Mouse (Mus musculus): Measurements from ENCODE around the gene Rims4.

Gene Rims4

DNA sequence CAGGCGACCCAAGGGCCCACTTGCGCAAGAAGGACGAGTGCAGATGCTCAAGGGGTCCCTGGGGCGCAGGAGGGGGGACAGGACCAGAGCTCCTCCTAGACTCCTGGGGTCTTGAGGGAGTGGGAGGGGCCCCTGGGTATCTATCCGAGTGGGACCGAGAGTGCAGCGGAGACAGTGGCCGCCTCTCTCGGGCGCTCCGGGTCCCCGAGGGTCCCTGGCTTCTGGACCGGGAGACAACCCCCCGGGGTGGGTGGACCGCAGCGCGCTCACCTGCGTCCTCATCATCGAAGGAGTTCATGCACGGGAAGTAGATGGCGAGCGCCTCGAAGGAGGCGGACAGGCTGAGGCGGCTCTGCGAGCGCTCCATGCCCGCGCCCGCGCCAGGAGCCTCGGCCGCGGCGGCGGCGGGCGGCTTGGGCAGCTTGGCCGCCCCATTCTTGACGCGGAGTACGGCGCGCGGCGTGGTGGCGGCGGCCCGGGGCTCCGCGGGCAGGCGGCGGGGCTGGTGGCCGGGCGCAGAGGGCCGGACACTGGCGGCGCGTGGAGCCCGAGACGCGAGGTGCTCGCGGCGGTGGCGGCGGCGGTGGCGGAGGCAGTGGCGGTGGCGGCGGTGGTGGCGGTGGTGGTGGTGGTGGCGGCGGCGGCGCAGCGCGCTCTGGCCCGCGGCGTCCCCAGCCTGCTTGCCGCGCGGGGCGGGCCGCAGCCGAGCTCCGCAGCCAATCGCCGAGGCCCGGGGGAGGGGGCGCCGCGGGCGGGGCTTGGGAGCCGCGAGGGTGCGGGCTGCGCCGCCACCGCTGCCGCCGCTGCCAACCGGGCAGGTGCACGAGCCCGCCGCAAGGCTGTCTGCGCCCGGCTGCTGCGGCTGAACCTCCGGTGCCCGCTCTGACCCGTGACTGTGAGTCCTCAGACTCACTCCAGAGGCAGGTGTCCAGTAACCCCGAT lies at the start of gene Rims4:
TSS of gene Rims4 (minus strand) at position 367 of the 942 bp plus-strand sequence.
- DNase-seq: no peak

DNA sequence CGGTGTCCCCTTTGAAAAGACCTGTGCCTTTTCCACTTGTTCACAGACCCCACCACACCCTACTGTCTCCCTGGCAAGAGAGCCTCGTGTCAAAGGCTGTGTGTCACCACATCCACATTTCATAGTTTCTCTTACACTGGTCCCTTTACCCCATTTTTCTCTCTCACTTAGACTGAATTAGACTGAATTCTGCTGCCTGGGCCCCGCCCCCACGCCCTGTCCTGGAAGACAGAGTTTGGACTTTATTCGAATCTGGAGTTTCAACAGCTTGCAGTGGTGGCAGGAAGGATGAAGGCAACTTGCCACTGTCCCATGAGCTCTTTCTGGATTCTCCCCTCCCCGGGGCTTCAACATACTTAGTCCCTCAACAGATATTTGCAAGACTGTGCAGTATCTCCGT lies 47.2 kb upstream of the Rims4 start:
- peak; percentile 31 for DNase-seq

DNA sequence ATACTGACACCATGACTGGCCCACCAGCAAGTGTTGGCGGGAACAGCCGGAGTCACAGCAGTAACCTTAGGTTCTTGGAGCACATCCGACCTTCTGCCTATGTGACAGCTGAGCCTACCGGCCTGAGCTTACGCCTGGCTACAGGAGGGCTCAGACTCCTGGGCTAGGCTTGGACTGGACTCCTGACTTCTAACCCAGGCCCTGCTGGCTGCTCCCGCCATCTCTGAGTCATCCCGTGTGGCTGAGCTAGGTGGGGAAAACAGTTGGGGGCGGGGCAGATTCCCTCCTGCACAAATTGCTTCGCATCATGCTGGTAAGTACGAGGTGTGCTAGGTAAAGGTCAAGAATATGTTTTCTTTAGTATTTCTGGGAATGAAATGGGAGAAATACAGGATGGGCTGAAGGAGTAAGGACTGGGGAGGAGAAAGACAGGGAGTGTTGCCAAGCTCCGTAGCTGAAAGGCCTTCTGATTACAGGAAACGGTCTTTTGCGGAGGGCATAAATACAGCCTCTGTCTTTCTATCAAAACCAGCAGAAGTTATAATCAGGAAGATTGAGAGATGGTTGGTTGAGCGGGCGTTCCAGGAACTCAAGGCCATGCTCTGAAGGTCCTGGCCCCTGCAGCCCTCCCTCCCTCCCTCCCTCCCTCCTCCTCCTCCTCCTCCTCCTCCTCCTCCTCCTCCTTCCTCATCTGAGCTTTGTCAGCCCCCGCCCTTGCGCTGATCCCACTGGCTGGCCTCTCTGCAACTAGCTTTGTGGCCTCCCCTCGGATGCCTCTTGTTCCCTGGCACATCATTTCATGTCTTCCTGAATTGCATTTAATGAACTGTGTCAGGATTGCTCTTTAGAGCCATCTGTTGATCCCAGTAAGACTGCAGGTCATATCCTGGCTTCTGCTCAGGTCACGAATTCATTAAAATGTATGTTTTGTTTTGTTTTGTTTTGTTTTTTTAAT lies 46.4 kb upstream of the Rims4 start:
- peak; percentile 55 for DNase-seq

DNA sequence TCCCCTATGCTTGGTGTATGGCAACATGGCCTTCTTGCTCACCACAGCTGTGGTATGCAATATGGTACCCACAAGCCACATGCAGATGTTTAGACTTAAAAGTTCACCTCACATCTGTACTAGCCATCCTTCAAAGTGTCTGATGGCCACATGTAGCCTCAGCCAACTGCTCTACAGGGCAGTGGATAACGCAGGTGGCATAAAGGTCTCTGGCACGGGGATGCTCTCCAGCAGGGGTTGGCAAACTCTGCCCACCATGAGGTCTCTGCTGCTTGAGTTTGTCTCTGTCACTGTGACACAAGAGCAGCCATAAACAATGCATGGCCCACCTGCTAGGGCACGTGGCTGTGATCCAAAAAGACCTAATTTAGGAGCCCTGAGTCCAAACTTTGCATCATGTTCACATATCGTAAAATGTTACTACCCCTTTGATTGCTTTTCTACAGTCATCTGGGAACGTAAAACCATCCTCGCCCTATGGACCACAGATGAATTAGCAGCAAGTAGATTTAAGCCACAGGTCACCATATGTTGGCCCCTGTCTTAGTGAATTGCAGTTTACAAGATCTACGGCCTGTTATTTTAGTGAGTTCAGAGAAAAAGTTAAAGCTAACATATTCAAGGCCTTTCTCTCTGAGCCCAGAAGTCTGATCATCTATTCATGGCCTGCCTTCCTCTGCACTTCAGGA lies 35.3 kb upstream of the Rims4 start:
- DNase-seq: no peak

DNA sequence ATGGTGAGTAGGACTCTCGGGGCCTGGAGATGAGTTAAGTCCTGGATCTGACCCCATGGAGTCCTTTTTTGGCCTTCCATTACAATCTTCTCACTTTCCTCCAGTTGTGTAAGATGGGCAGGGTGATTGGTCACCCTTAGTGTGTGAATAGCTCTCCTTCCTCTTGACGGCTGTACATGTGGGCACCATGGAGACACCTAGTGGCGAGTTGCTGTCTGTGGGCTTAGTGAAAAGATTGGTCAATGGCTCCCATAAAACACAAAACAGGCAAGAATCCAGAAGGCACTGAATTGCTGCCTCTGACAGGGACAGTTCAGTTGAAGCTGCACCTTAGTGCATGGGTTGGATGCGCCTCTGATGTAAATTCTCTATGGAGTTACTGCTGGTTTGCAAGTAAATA lies 33.3 kb upstream of the Rims4 start:
- DNase-seq: peak; percentile 83

DNA sequence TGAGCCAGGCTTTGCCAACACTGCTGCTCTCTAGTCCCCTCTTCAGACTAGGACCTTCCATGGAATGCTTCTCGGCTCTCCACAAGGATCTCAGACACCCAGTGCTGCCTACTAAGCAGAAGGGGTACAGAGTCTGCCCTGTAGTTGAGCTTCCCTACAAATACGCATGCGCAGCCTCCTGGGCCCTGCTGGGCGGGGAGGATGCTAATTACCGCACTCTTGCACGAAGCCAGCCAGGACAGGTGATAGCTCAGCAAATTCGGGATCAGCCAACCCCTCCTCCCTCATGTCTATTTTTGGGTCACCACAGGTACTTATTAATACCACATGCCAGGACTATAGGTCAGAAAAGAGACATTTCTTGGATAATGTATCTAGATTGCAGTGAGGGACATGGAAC lies 29.5 kb upstream of the Rims4 start:
- DNase-seq: no peak

DNA sequence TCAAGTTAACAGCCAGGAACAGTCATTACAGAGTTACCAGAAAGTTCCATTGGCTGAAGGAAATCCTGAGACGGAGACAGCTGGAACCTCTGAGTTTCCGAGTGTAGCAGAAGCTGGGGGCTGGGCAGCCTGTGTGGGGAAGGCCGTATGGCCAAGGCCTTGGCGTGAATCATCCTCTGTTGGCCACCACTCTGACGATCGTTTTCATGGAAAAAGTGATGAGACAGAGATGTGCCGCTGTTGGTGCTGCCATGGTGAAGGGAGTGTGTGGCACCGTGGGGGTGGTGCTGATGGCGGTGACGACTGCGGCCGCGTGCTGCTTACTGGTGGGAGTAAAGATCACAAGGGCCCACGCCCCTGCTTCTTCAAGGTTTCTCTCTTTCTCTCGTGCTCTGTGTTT lies 27.7 kb upstream of the Rims4 start:
- DNase-seq: peak; percentile 14

DNA sequence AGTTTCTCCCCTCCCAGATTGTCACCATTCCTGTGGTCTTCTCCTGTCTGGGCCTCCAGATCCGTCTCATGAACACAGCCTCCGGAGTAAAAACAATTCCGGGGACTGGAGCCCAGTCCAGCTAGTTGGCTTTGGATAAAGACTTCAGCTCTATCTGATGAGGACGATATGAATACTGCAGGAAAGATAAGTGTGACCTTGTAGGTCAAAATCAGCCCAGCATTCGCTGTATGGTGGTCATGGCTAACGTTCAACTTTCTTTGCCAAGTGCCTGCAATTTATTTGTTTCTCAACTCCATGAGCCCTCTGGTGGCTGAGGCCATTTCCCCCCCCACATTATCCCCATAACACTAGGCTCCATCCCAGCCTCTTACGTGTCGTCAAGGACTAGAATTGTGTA lies 26.0 kb upstream of the Rims4 start:
- no peak for DNase-seq

DNA sequence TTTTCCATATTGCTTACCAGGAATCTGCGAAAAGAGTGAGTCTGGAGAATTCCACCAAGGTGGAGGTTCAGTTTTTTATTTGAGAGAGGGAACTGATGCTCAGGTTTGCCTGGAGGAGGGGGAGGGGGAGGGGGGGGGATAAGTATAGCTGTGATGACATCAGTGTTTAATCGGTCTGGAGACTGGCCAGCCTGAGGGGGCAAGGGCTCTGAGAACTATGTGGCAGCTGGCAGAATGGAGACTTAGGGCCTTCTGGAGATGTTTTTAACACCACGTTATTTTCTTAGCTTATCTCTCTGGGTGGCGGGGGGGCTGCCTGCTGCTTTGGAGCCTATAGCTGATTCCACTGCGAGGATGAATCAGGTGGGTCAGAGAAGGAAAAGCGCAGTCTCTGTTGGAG lies 24.6 kb upstream of the Rims4 start:
- no peak for DNase-seq

DNA sequence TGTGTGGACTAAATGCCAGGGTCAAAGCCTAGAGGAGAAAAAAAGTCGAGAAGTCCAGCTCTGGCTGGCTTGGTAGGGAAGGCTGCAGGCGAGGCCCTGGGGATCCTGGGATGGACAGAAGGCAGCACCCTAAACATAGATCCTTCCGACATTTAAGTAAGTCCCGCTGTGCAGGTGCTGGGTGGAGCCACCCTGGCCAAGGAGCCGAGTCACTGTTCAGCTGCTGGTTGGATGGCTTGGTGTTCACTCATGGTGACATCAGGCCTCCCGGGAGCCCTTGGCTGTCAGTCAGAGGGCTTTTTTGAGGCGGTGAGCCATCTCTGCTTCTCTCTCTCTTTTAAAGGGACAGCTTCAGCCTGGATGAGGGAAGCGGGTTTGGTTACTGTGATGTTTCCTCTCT lies 21.0 kb upstream of the Rims4 start:
- DNase-seq: no peak

DNA sequence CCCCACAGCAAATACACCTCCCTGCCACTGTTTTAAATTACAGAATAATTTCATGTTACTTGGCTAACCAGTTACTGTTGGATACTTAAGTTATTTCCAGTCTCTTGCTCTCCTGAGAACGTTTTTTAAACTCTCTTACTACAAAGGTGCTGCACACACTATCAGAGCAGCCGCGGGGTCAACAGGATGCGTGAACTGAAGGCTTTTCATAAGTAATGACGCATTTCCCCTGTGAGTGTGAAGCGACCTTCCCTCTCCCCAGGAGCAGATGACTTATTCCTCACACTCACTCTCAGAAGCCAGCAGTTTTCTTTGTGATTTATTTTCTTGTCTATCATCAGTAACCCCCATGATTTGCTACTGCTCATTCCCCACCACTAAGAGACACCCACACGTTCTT lies 13.7 kb upstream of the Rims4 start:
- DNase-seq: no peak

DNA sequence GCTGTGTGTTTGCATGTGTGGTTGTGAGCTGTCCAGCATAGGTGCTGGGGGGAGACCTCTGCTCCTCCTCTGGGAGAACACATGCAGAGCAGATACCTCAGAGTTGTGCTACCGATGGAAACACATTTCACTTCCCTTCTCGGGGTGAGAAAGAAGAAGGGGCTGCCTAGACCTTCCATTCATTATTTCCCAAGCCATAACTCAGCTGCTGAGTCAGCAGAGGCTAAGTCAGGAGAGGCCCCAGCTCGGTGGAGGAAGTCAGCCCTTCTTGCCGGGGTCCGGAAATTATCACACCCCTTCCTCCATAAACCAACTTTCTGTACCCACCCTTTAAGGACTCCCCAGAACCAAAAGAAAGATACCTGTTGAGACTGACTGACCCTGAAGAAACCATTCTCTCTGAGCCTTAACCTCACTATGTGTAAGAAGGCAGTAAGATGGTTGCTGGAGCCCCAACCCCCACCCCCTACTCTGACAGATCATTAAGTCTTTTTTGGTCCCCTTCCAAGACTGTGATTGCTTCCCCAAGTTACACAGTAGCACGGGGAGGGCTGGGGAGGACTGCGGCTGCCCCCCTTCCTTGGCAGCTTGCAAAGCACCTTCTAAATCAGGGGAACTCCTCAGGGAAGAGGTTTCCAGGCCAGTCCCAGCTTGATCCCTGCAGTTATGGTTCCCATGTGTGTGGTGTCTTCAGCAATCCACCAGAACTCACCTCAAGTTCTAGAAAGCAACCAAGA lies 10.1 kb upstream of the Rims4 start:
- no peak for DNase-seq

DNA sequence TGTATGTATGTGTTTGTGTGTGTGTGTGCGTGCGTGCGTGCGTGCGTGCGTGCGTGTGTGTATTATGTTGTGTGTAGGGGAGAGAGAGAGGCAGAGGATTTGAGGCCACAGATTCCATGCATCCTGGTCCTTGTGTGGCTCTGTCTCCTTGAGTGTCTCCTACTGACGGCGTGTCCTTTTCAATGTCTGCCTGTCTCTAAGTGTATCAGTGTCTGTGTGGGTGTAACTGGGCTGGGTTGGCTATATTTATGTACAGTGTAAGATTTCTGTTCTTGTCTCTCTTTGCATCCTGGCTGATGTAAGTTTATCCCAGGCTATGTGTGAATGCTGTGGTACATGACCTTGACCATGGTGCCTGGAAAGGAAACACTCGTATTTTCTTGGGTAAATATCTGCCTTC lies 6.6 kb upstream of the Rims4 start:
- DNase-seq: no peak

DNA sequence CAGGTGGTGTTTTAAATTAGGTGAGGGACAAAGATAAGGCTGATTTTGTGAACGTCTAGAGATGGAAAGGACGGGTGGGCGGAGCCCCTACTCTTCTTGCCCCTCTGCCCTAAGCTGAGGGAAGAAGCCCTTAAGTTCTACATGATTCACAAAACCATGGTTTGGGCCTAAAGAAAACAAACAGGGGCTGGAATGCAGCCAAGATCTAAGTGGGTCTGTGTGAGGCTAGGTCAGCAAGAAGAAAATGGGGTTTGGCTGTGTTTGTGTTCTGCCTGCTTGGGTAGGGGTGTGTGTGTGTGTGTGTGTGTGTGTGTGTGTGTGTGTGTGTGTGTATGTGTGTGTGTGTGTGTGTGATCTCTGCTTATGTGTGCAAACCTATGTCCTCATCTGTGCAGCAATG lies 6.0 kb upstream of the Rims4 start:
- no peak for DNase-seq

DNA sequence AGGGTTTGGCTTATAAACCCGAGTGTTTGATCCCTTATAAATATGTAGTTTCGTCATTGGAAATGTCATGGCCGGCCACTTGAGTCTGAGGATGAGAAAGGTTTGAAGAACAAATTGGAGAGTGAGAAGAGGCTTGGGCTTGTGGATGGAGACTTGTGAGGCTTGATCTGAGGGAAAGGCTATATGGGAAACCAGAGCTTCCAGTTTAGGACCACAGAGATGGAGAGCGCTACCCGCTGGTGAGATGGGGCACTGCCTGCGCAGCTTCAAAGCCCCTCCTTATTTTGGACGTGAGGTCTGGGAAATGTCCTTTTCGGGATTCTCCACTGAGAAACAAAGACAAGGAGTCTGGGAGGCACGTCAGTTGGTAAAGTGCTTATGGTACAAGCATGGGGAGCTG lies 4.6 kb upstream of the Rims4 start:
- DNase-seq: no peak

DNA sequence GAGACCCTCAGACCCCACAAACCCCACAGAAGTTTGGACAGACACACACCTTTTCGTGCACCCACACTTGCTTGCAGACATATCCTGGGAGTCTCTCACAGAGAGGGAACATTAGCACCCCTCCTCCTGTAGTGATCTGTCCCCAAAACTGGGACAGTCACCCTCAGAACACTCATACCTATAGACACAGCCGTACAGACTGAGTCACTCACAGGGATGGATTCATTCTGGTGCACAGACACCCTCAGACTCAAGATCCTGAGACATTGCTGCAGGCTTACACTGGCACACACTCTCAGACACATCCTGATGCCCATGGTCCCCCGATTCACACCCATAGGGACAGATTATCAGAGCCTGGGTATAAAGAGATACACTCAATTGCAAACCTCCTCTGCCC lies 1.1 kb upstream of the Rims4 start:
- DNase-seq: no peak

DNA sequence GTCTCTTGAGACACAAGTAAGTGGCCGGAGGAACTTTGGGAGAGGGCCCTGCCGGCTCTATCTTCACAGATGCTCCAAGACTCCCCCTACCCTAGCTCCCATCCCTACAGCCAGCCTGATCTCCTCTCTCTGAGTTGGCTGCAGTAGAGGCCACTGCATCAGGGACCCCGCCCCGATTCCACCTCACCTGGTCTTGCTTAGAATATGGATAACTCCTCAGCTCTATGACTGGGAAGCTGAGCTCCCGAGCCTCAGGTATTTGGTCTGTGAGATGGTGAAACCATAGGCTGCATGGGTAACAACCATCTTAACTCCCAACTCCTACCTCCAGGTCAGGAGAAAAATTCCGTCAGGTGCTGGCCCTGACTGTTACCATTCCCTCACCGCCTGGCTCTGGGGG lies 1.8 kb downstream of the Rims4 start:
- DNase-seq: no peak

DNA sequence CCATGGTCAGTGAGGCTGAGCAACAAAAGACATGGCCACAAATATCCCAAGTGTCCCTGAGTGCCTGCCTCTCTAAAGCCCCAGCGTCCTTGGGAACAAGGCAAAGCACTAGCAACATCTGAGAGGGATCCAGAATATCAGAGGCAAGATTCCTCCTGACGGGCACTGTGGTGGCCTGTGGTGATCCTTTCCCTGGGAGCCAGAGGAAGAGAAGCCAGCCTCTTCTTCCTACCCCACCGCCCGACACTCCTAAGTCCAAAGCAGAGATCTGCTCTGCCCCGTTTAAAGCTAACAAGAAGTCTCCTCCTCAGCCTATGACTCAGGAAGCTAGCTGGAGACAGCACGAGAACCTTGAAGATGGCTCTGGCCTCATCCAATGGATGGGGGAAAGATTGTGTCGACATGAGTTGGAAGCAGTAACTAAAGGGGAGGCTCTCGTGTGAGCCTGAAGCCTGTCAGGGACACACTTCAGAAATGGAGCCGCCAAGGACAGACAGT lies 3.1 kb downstream of the Rims4 start:
- DNase-seq: no peak

DNA sequence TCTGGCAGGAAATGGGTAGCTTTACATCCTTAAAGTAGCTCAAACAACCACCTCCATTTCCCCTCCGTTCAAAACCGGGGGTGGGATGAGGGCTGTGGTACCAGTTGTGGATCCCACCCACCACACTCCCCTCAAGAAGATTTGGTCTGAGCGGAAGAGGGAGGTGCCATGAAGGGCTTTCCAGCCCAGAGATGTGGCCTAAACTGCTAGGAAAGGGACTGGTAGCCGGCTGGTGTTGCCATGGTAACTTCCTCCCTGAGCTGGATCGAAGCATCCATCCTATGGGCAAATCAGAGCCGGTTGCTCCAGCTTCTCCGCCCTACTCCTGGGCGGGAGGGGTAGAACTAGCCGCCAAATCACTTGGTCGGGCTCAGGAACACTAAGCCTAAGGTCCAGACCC lies 4.4 kb downstream of the Rims4 start:
- DNase-seq: no peak

DNA sequence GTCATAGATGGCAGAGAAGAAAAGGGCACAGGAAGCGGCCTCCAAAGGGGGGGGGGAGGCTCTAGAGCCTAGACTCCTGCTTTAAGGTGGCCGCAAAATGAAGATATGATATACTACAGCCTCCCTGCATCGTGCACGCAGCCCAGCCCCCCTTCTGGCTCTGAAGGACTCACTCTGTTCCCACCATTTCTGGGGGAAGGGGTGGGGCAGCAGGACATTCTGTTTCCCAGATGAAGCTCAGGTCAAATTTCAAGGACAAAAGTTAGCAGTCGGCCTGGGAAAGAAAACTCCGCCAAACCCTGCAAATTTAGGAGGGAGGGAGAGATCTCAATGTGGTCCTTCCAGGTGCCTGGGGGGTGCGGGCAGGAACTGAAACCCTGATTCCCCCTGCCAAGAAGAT lies 4.8 kb downstream of the Rims4 start:
- no peak for DNase-seq

DNA sequence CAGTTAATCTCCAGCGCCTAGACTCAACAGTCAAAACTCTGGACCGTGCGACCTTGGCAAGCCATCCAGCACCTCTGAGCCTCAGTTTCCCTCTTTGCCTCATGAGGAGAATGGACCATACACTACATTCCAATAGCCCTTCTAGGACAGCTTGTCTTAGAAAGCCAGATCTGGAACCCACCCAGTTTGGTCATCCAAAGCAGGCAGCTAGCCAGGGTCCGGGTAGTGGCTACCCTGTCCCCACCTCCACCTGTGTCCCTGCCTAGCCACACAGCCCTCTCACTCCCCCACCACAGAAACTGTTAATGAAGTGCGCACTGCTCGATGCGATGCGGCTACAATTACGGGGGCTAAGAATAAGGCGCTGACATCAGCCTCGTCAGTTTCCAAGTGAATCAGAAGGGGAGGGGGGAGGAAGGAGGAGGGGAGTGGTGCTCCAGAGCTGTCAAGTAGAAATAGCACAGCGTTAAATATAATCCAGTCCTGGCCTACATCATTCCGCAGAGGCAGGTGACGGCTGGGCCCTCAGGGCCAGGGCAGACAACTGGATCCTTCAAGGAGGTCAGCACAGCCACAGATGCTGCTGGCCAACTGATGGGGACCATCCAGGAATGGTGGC lies 6.5 kb downstream of the Rims4 start:
- DNase-seq: no peak

DNA sequence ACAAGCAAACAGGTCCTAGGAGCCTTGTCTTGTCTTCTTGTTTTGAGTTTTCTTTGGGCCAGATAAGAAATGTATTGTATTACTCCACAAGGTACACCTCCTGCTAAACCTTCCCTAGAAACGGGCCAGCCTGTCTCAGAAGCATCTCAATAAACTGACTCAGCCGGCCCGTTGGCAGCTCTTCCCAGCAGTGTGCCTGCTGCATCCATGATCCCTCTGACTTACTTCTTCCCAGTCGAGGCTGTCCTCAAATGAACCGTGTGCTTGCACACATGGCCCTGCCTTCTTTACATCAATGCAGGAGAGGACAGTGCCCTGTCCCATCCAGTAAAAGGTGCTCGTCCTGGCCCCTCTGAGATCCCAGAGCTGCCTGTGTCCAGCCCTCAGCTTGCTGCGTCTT lies 8.9 kb downstream of the Rims4 start:
- no peak for DNase-seq

Measured in lung, postnatal 36 days (tissue).